Mouse (Mus musculus) small intestine, adult 2 months (tissue): Measurements from ENCODE around the gene Slc17a2.

Experiments used
- CTCF ChIP-seq: fragments of 200-500 bp; IDR thresholded peaks from 2 replicates; pipeline ENCODE4 v1.5.1; 2012; ENCODE audit warnings: low read depth, mild to moderate bottlenecking, control low read depth, inconsistent platforms, low read length, moderate library complexity, mixed read lengths; ENCODE audit not compliant: insufficient replicate concordance, insufficient read length; ENCODE audit errors: extremely low read depth
- POLR2A ChIP-seq: fragments of 200-500 bp; IDR thresholded peaks from 2 replicates; pipeline ENCODE4 v1.6.1; 2012; ENCODE audit warnings: low read depth, mild to moderate bottlenecking, control low read depth, inconsistent platforms, low read length, moderate library complexity

- TF ChIP-seq CTCF (no peak), POLR2A (no peak)
Observed at GRCm38 (mm10) chr13:23759916-23760239, 46.9 kb upstream of the Slc17a2 start.
